Mouse (Mus musculus) left cerebral cortex, postnatal 10 days (tissue): ENCODE measurements around the gene Gm21976. TPM values are rescaled to one million over a fixed set of nuclear protein-coding genes. Genes with fewer than 3 reads are reported as not detected.

Source experiments
- DNase-seq, 2 experiments: peaks; one replicate each; pipeline ENCODE4 v3.0.0; 2021 to 2022; ENCODE audit warnings: low spot score in 2 of 2, mixed read lengths in 1 of 2; ENCODE audit errors: extremely low spot score in 1 of 2
- intact Hi-C: fragments of 180-260 bp; cut with DNase I; formaldehyde crosslinking; loops from one replicate; pipeline ENCODE4 v1.15.1; 2025
- total RNA-seq, 2 experiments: library from RNA; stranded (reverse); gene quantifications; 2 replicates each; pipeline ENCODE4 v1.2.3; 2021

Gm21976 gene
- total RNA-seq = not detected

GRCm38 (mm10) chr13:98279686-98280085 is at the start of gene Gm21976:
Gene Gm21976, plus strand, starts transcription at chr13:98279887.
- no peak for DNase-seq
- intact Hi-C loops = no loop called here

GRCm38 (mm10) chr13:98230511-98230910 is 49.2 kb upstream of the Gm21976 start:
- intact Hi-C loops = no loop called here
- DNase-seq = no peak

GRCm38 (mm10) chr13:98235451-98235850 is 44.2 kb upstream of the Gm21976 start:
- no peak for DNase-seq
- intact Hi-C loops = no loop called here

GRCm38 (mm10) chr13:98239978-98240641 is 39.6 kb upstream of the Gm21976 start:
- peak; percentile 69 to 73 for DNase-seq
- intact Hi-C loops = loop anchor here (2.0 to 5.0 kb wide), 2 partner anchors 209 to 1003 kb away; no protein-coding TSS in a partner anchor

GRCm38 (mm10) chr13:98241531-98242282 is 38.0 kb upstream of the Gm21976 start:
- no peak for DNase-seq
- intact Hi-C loops = loop anchor here (2.0 to 5.0 kb wide), 2 partner anchors 211 to 1004 kb away; no protein-coding TSS in a partner anchor

- intact Hi-C loops = loop anchor here (5.0 kb wide), 1 partner anchor 1007 kb away; no protein-coding TSS in a partner anchor
- DNase-seq = no peak
Observed at GRCm38 (mm10) chr13:98244571-98245350, 34.9 kb upstream of the Gm21976 start.

GRCm38 (mm10) chr13:98245386-98245785 is 34.3 kb upstream of the Gm21976 start:
- no peak for DNase-seq
- intact Hi-C loops = no loop called here

- no peak for DNase-seq
- intact Hi-C loops = no loop called here
Observed at GRCm38 (mm10) chr13:98249594-98249993, 30.1 kb upstream of the Gm21976 start.

- peak; percentile 68 to 74 for DNase-seq
- intact Hi-C loops = no loop called here
Observed at GRCm38 (mm10) chr13:98254921-98255320, 24.8 kb upstream of the Gm21976 start.

GRCm38 (mm10) chr13:98262636-98263457 is 16.8 kb upstream of the Gm21976 start, which contains the start of the genes Utp15 and Ankra2:
Gene Utp15, minus strand, starts transcription at chr13:98263041.
Gene Ankra2, plus strand, starts transcription at chr13:98263074.
- DNase-seq = peak; percentile 98 to 99
- intact Hi-C loops = no loop called here

- intact Hi-C loops = no loop called here
- no peak for DNase-seq
Observed at GRCm38 (mm10) chr13:98263458-98263987, 16.2 kb upstream of the Gm21976 start.

GRCm38 (mm10) chr13:98264111-98264510 is 15.6 kb upstream of the Gm21976 start:
- no peak for DNase-seq
- intact Hi-C loops = no loop called here

- intact Hi-C loops = no loop called here
Observed at GRCm38 (mm10) chr13:98274023-98274422, 5.7 kb upstream of the Gm21976 start.

GRCm38 (mm10) chr13:98275646-98276045 is 4.0 kb upstream of the Gm21976 start:
- intact Hi-C loops = no loop called here

More at GRCm38 (mm10) chr13:98274023-98274422, 5.7 kb upstream of the Gm21976 start:
- DNase-seq = no peak

GRCm38 (mm10) chr13:98276253-98276652 is 3.4 kb upstream of the Gm21976 start:
- DNase-seq = no peak
- intact Hi-C loops = no loop called here

More at GRCm38 (mm10) chr13:98275646-98276045, 4.0 kb upstream of the Gm21976 start:
- DNase-seq = no peak

- DNase-seq = no peak
- intact Hi-C loops = no loop called here
Observed at GRCm38 (mm10) chr13:98277501-98277900, 2.2 kb upstream of the Gm21976 start.

- intact Hi-C loops = no loop called here
- DNase-seq = no peak
Observed at GRCm38 (mm10) chr13:98280990-98281650, 1.4 kb downstream of the Gm21976 start.

- intact Hi-C loops = no loop called here
- DNase-seq = no peak
Observed at GRCm38 (mm10) chr13:98290719-98291118, 11.0 kb downstream of the Gm21976 start.
